ENCODE assay signal across 10 mouse cellular contexts in the genomic region with DNA sequence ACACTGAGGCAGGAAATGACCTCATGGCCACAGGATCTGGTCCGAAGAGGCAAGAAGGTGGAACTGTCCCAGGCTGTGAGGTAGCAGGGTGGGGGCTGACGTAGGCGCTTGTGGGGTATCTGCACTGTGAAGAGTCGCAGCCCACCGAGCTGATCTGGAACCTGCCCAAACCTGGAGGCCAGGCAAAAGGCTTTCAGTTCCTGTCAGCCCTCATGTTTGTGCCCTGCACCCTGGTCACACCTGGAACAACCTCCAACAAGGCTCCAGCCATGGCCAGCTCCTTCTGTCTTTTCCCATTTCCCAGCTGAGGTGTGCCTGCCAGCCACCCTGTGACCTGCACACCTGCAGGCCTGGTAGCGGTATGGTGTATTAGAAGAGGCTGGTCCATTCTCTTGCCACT. TPM values are rescaled to one million over a fixed set of nuclear protein-coding genes. Genes with fewer than 3 reads are reported as not detected.
DNase-seq lines count a peak whose midpoint lies in the region; ATAC-seq lines count a peak whose summit lies in the region.
"Had no signal": no experiment of that assay in that cellular context is flagged by ENCODE, and none has a peak within 500 bp of the region (broad histone marks: within the 10 kb centered on the region; RNA-seq: fewer than 3 reads in every experiment).

No protein-coding gene starts in this region.

- ATAC-seq in hindbrain, embryonic 14.5 days (ENCODE audit: low FRiP score), result no peak
- no peak for ATAC-seq in hindbrain, embryonic 16.5 days
- no peak for ATAC-seq in forebrain, embryonic 16.5 days
- ATAC-seq in midbrain, embryonic 12.5 days (ENCODE audit: low FRiP score, low read depth), result no peak
- ATAC-seq in heart, embryonic 12.5 days (ENCODE audit: insufficient number of reproducible peaks, low FRiP score), result no peak

- H3K9ac ChIP-seq in hindbrain, embryonic 14.5 days, result 0 out of 2 replicates have a peak overlapping the region, but pooled peaks have one; percentile 31
- H3K9ac ChIP-seq in hindbrain, embryonic 16.5 days (ENCODE audit: low read depth, low read length), result no peak overlapping the region
- H3K9ac ChIP-seq in forebrain, embryonic 16.5 days (replicated peaks; ENCODE audit: low read depth, low read length), result no peak overlapping the region
- peak overlapping the region; percentile 21; the same call in 1 of the 2 replicates for H3K9ac ChIP-seq in midbrain, embryonic 12.5 days (replicated peaks)
- H3K9ac ChIP-seq in heart, embryonic 12.5 days, result no peak overlapping the region

- WGBS in hindbrain, embryonic 14.5 days, result 98% methylated on average over 6 of the region's 6 CpGs
- WGBS in hindbrain, embryonic 16.5 days, result 95% methylated on average over 6 of the region's 6 CpGs
- WGBS in embryonic facial prominence, embryonic 10.5 days, result 95% methylated on average over 6 of the region's 6 CpGs
- 89% methylated on average over 6 of the region's 6 CpGs for WGBS in forebrain, embryonic 16.5 days
- WGBS in midbrain, embryonic 12.5 days, result 90% methylated on average over 6 of the region's 6 CpGs
- 88% methylated on average over 6 of the region's 6 CpGs for WGBS in heart, embryonic 12.5 days

- no peak for DNase-seq in hindbrain, embryonic 14.5 days (ENCODE audit: low spot score)
- DNase-seq in embryonic facial prominence, embryonic 10.5 days (ENCODE audit: low spot score), result no peak
- no peak for DNase-seq in right cerebral cortex, postnatal 10 days (ENCODE audit: low spot score in 2 of 2)
- DNase-seq in heart, adult 9 months (ENCODE audit: low spot score in 2 of 2), result no peak
- DNase-seq: adrenal gland, adult 2 months had no signal

- no peak overlapping the region for H3K4me2 ChIP-seq in hindbrain, embryonic 14.5 days (replicated peaks)
- H3K4me2 ChIP-seq in hindbrain, embryonic 16.5 days (ENCODE audit: low read length), result no peak overlapping the region
- H3K4me2 ChIP-seq in forebrain, embryonic 16.5 days (ENCODE audit: low read length), result 0 out of 2 replicates have a peak overlapping the region, but pooled peaks have one; percentile 11
- H3K4me2 ChIP-seq in midbrain, embryonic 12.5 days (replicated peaks), result peak overlapping the region; percentile 22
- no peak overlapping the region for H3K4me2 ChIP-seq in heart, embryonic 12.5 days

- H3K27ac ChIP-seq in hindbrain, embryonic 14.5 days, result no peak overlapping the region
- H3K27ac ChIP-seq in hindbrain, embryonic 16.5 days (ENCODE audit: low read depth, low read length), result no peak overlapping the region
- no peak overlapping the region for H3K27ac ChIP-seq in embryonic facial prominence, embryonic 10.5 days (replicated peaks)
- no peak overlapping the region for H3K27ac ChIP-seq in forebrain, embryonic 16.5 days (ENCODE audit: low read length)
- no peak overlapping the region for H3K27ac ChIP-seq in midbrain, embryonic 12.5 days (replicated peaks)
- H3K27ac ChIP-seq in heart, embryonic 12.5 days (ENCODE audit: poor library complexity, severe bottlenecking), result no peak overlapping the region

- no peaks in the 10 kb centered on the region for H3K27me3 ChIP-seq in hindbrain, embryonic 14.5 days (ENCODE audit: control insufficient read depth, insufficient read depth, low read length)
- H3K27me3 ChIP-seq in hindbrain, embryonic 16.5 days (replicated peaks; ENCODE audit: control insufficient read depth, insufficient read depth, low read length), result no peaks in the 10 kb centered on the region
- H3K27me3 ChIP-seq in embryonic facial prominence, embryonic 10.5 days (replicated peaks; ENCODE audit: low read depth, poor library complexity, severe bottlenecking), result no peaks in the 10 kb centered on the region
- no peaks in the 10 kb centered on the region; the same call in 1 of the 2 replicates for H3K27me3 ChIP-seq in forebrain, embryonic 16.5 days (replicated peaks; ENCODE audit: control insufficient read depth, insufficient read depth, low read length)
- no peaks in the 10 kb centered on the region for H3K27me3 ChIP-seq in midbrain, embryonic 12.5 days
- H3K27me3 ChIP-seq in heart, embryonic 12.5 days (replicated peaks), result no peaks in the 10 kb centered on the region

- H3K4me1 ChIP-seq in hindbrain, embryonic 14.5 days (replicated peaks; ENCODE audit: control insufficient read depth, insufficient read depth, low read length), result peaks cover 22% of the 10 kb centered on the region
- peaks cover 21% of the 10 kb centered on the region for H3K4me1 ChIP-seq in hindbrain, embryonic 16.5 days (ENCODE audit: control insufficient read depth, insufficient read depth, low read depth, low read length)
- peaks cover 23% of the 10 kb centered on the region for H3K4me1 ChIP-seq in embryonic facial prominence, embryonic 10.5 days
- H3K4me1 ChIP-seq in forebrain, embryonic 16.5 days (replicated peaks; ENCODE audit: control insufficient read depth, insufficient read depth, low read length), result peaks cover 23% of the 10 kb centered on the region
- peaks cover 22% of the 10 kb centered on the region for H3K4me1 ChIP-seq in midbrain, embryonic 12.5 days
- H3K4me1 ChIP-seq in heart, embryonic 12.5 days (replicated peaks), result peaks cover 22% of the 10 kb centered on the region

- H3K4me3 ChIP-seq in hindbrain, embryonic 14.5 days (replicated peaks; ENCODE audit: low read length), result no peak overlapping the region
- H3K4me3 ChIP-seq in hindbrain, embryonic 16.5 days (ENCODE audit: low read length), result no peak overlapping the region
- H3K4me3 ChIP-seq in embryonic facial prominence, embryonic 10.5 days, result peak overlapping the region; percentile 73; the same call in 1 of the 2 replicates
- no peak overlapping the region for H3K4me3 ChIP-seq in forebrain, embryonic 16.5 days (replicated peaks; ENCODE audit: low read length)
- no peak overlapping the region for H3K4me3 ChIP-seq in midbrain, embryonic 12.5 days
- no peak overlapping the region for H3K4me3 ChIP-seq in heart, embryonic 12.5 days

- no peaks in the 10 kb centered on the region for H3K9me3 ChIP-seq in hindbrain, embryonic 14.5 days (ENCODE audit: control insufficient read depth, low read length)
- H3K9me3 ChIP-seq in hindbrain, embryonic 16.5 days (ENCODE audit: control insufficient read depth, low read length), result no peaks in the 10 kb centered on the region
- H3K9me3 ChIP-seq in embryonic facial prominence, embryonic 10.5 days, result no peaks in the 10 kb centered on the region
- H3K9me3 ChIP-seq in forebrain, embryonic 16.5 days (ENCODE audit: control insufficient read depth, low read length), result no peaks in the 10 kb centered on the region
- no peaks in the 10 kb centered on the region for H3K9me3 ChIP-seq in midbrain, embryonic 12.5 days
- H3K9me3 ChIP-seq in heart, embryonic 12.5 days (replicated peaks), result no peaks in the 10 kb centered on the region

- H3K36me3 ChIP-seq in hindbrain, embryonic 14.5 days (replicated peaks; ENCODE audit: control insufficient read depth, insufficient read depth), result peaks cover 50% of the 10 kb centered on the region
- peaks cover 29% of the 10 kb centered on the region for H3K36me3 ChIP-seq in hindbrain, embryonic 16.5 days (ENCODE audit: control insufficient read depth, insufficient read depth, low read length)
- H3K36me3 ChIP-seq in embryonic facial prominence, embryonic 10.5 days (replicated peaks), result peaks cover 54% of the 10 kb centered on the region
- H3K36me3 ChIP-seq in forebrain, embryonic 16.5 days (ENCODE audit: control insufficient read depth, insufficient read depth), result peaks cover 32% of the 10 kb centered on the region
- peaks cover 48% of the 10 kb centered on the region for H3K36me3 ChIP-seq in midbrain, embryonic 12.5 days
- H3K36me3 ChIP-seq in heart, embryonic 12.5 days, result peaks cover 48% of the 10 kb centered on the region

RNA-seq across cellular contexts. Expression of a gene that starts 2.3 kb away (rescaled TPM):
- polyA plus RNA-seq in hindbrain, embryonic 14.5 days (2014; fragmentation: Nextera tagmentation; extraction: Ambion mirVana), result 71.3 and 78.6 TPM in 2 replicates
- polyA plus RNA-seq in hindbrain, embryonic 16.5 days (2015; fragmentation: Nextera tagmentation; extraction: Ambion mirVana), result 115 and 123 TPM in 2 replicates
- polyA plus RNA-seq in embryonic facial prominence, embryonic 10.5 days (2016; fragmentation: Nextera tagmentation; extraction: Ambion mirVana), result 142 and 150 TPM in 2 replicates
- polyA plus RNA-seq in forebrain, embryonic 16.5 days (2015; fragmentation: Nextera tagmentation; extraction: Ambion mirVana), result 135 and 140 TPM in 2 replicates
- polyA plus RNA-seq in midbrain, embryonic 12.5 days (2016; fragmentation: Nextera tagmentation; extraction: Ambion mirVana), result 121 and 131 TPM in 2 replicates
- polyA plus RNA-seq in heart, embryonic 12.5 days (2016; fragmentation: Nextera tagmentation; extraction: Ambion mirVana), result 86.0 and 89.0 TPM in 2 replicates

RNA-seq across cellular contexts. Expression of a gene that starts 10.6 kb away (rescaled TPM):
- polyA plus RNA-seq in hindbrain, embryonic 14.5 days (2014; fragmentation: Nextera tagmentation; extraction: Ambion mirVana), result 0.04 TPM in 1 of 2 replicates, not detected in the other
- polyA plus RNA-seq in hindbrain, embryonic 16.5 days (2015; fragmentation: Nextera tagmentation; extraction: Ambion mirVana), result not detected in 2 replicates
- polyA plus RNA-seq in embryonic facial prominence, embryonic 10.5 days (2016; fragmentation: Nextera tagmentation; extraction: Ambion mirVana), result not detected in 2 replicates
- polyA plus RNA-seq in forebrain, embryonic 16.5 days (2015; fragmentation: Nextera tagmentation; extraction: Ambion mirVana), result not detected in 2 replicates
- not detected in 2 replicates for polyA plus RNA-seq in midbrain, embryonic 12.5 days (2016; fragmentation: Nextera tagmentation; extraction: Ambion mirVana)
- 0.18 and 0.22 TPM in 2 replicates for polyA plus RNA-seq in heart, embryonic 12.5 days (2016; fragmentation: Nextera tagmentation; extraction: Ambion mirVana)
- polyA plus RNA-seq: neural tube, embryonic 14.5 days had no signal

RNA-seq across cellular contexts. Expression of a gene that starts 12.5 kb away (rescaled TPM):
- polyA plus RNA-seq in hindbrain, embryonic 14.5 days (2014; fragmentation: Nextera tagmentation; extraction: Ambion mirVana), result 62.4 and 71.4 TPM in 2 replicates
- polyA plus RNA-seq in hindbrain, embryonic 16.5 days (2015; fragmentation: Nextera tagmentation; extraction: Ambion mirVana), result 77.3 and 89.1 TPM in 2 replicates
- polyA plus RNA-seq in embryonic facial prominence, embryonic 10.5 days (2016; fragmentation: Nextera tagmentation; extraction: Ambion mirVana), result 2.2 and 3.2 TPM in 2 replicates
- polyA plus RNA-seq in forebrain, embryonic 16.5 days (2015; fragmentation: Nextera tagmentation; extraction: Ambion mirVana), result 15.8 and 29.0 TPM in 2 replicates
- 7.8 and 9.0 TPM in 2 replicates for polyA plus RNA-seq in midbrain, embryonic 12.5 days (2016; fragmentation: Nextera tagmentation; extraction: Ambion mirVana)
- 4.9 and 5.2 TPM in 2 replicates for polyA plus RNA-seq in heart, embryonic 12.5 days (2016; fragmentation: Nextera tagmentation; extraction: Ambion mirVana)

RNA-seq across cellular contexts. Expression of a gene that starts 36.7 kb away (rescaled TPM):
- polyA plus RNA-seq in hindbrain, embryonic 14.5 days (2014; fragmentation: Nextera tagmentation; extraction: Ambion mirVana), result 9.0 and 11.2 TPM in 2 replicates
- 12.2 and 13.7 TPM in 2 replicates for polyA plus RNA-seq in hindbrain, embryonic 16.5 days (2015; fragmentation: Nextera tagmentation; extraction: Ambion mirVana)
- 8.1 and 9.9 TPM in 2 replicates for polyA plus RNA-seq in embryonic facial prominence, embryonic 10.5 days (2016; fragmentation: Nextera tagmentation; extraction: Ambion mirVana)
- 6.3 and 7.7 TPM in 2 replicates for polyA plus RNA-seq in forebrain, embryonic 16.5 days (2015; fragmentation: Nextera tagmentation; extraction: Ambion mirVana)
- polyA plus RNA-seq in midbrain, embryonic 12.5 days (2016; fragmentation: Nextera tagmentation; extraction: Ambion mirVana), result 5.6 TPM in 2 replicates
- polyA plus RNA-seq in heart, embryonic 12.5 days (2016; fragmentation: Nextera tagmentation; extraction: Ambion mirVana), result 6.5 and 8.1 TPM in 2 replicates

RNA-seq across cellular contexts. Expression of a gene that starts 44.7 kb away (rescaled TPM):
- polyA plus RNA-seq in hindbrain, embryonic 14.5 days (2014; fragmentation: Nextera tagmentation; extraction: Ambion mirVana), result 14.1 and 17.1 TPM in 2 replicates
- polyA plus RNA-seq in hindbrain, embryonic 16.5 days (2015; fragmentation: Nextera tagmentation; extraction: Ambion mirVana), result 16.3 and 24.6 TPM in 2 replicates
- polyA plus RNA-seq in embryonic facial prominence, embryonic 10.5 days (2016; fragmentation: Nextera tagmentation; extraction: Ambion mirVana), result 158 and 162 TPM in 2 replicates
- polyA plus RNA-seq in forebrain, embryonic 16.5 days (2015; fragmentation: Nextera tagmentation; extraction: Ambion mirVana), result 13.5 and 20.5 TPM in 2 replicates
- polyA plus RNA-seq in midbrain, embryonic 12.5 days (2016; fragmentation: Nextera tagmentation; extraction: Ambion mirVana), result 49.8 and 79.9 TPM in 2 replicates
- polyA plus RNA-seq in heart, embryonic 12.5 days (2016; fragmentation: Nextera tagmentation; extraction: Ambion mirVana), result 179 and 187 TPM in 2 replicates

Comparison
In these comparisons a context has a peak if more than half of its experiments do, and no peak if none do; other contexts are left out.
1. H3K9ac ChIP-seq: peak in hindbrain, embryonic 14.5 days (single experiment) and midbrain, embryonic 12.5 days (single experiment); none in hindbrain, embryonic 16.5 days (single experiment), forebrain, embryonic 16.5 days (single experiment) and heart, embryonic 12.5 days (single experiment).
2. H3K4me2 ChIP-seq: peak in forebrain, embryonic 16.5 days (single experiment) and midbrain, embryonic 12.5 days (single experiment); none in hindbrain, embryonic 14.5 days (single experiment), hindbrain, embryonic 16.5 days (single experiment) and heart, embryonic 12.5 days (single experiment).